Mouse (Mus musculus): ENCODE data around the gene Gramd4.

DNA sequence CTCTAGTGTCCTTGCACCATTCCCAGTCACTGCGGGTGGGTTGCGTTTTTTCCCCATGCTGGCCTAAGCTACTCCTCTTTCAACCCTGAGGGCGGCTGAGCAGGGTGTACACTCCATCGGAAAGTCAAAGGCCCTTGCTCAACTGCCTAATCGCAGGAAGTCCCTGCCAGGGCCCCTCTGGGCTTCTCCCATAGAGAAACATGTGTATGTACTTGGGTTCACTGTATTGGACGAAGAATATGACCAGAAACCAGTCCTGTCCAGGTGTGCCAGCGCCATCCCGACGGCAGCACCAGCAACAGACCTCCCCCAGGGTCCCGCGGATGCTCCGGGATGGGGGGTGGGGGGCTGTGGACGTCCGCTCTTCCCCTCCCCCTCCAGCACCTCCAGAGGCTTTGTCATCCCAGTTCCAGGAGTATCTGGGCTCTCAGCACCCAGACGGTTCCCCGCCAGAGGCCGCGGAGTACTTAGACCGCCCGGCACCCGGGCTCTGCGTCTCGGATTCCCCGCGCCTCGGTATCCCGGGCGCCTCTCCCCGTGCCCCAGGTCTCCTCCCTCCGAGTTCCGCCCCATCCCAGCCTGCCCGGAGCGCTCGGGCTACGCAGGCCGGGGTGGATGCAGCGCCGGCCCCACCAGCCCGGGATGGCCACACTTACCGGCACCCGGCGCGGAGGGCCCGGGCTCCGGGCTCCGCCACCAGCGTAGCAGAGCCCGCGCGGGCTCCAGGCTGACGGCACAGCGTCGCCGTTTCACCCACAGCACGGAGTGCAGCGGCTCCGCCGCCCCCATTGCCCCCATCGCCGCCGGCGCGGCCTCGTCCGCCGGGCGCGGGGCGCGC, 127.6 kb downstream of the Gramd4 start:
- TF ChIP-seq CTCF (IDR thresholded peaks at IDR 0.05; ENCODE audit: borderline replicate concordance, insufficient read depth, low read length) (no peak), POLR2A (IDR thresholded peaks at IDR 0.05; ENCODE audit: low read depth, low read length) (no peak)

Measured in embryonic fibroblast, embryonic 13.5 days (primary cell).